Comparison of ENCODE assay signal across 11 mouse cellular contexts in the genomic region with DNA sequence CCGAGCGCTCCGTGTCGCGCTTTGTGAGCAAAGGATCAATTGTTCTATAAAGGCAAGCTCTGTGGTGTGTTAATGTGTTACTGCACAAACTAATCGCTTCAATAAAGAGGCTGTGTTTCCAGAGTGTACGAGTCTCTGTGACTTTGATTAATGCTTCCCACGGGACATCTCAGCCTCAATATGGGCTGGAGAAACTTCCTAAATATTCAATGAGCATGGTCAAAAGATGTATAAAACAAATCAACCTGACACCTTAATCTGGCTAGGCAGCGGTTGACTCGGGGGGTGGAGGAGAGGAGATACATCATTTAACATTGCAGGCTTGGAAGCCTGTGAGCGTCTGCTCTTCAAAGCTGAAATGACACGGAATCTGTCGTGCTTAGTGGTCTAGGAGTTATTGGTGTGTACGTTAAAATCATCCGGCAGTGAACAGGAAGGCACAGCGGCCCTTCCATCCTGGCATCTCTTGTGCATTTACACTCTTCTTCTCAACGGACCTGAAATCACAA. TPM values are rescaled to one million over a fixed set of nuclear protein-coding genes. Genes with fewer than 3 reads are reported as not detected.
A peak's percentile ranks its signal among the peaks of the same experiment; 100 is the strongest.
DNase-seq lines count a peak whose midpoint lies in the region; ATAC-seq and TF ChIP-seq lines count a peak whose summit lies in the region.
"Had no signal": no experiment of that assay in that cellular context is flagged by ENCODE, and none has a peak within 500 bp of the region (broad histone marks: within the 10 kb centered on the region; RNA-seq: fewer than 3 reads in every experiment).

No protein-coding gene starts in this region.

- WGBS in limb, embryonic 12.5 days = 49% methylated on average over 17 of the region's 17 CpGs
- WGBS in limb, embryonic 10.5 days = 68% methylated on average over 17 of the region's 17 CpGs
- WGBS in forebrain, embryonic 13.5 days = 16% methylated on average over 17 of the region's 17 CpGs
- 38% methylated on average over 17 of the region's 17 CpGs for WGBS in limb, embryonic 14.5 days
- 13% methylated on average over 17 of the region's 17 CpGs for WGBS in neural tube, embryonic 15.5 days

- peaks cover 38% of the 10 kb centered on the region for H3K27me3 ChIP-seq in limb, embryonic 12.5 days
- H3K27me3 ChIP-seq in limb, embryonic 10.5 days (ENCODE audit: low read depth, poor library complexity, severe bottlenecking) = peaks cover 18% of the 10 kb centered on the region
- peaks cover 25% of the 10 kb centered on the region for H3K27me3 ChIP-seq in forebrain, embryonic 13.5 days
- no peaks in the 10 kb centered on the region for H3K27me3 ChIP-seq in limb, embryonic 14.5 days (ENCODE audit: control insufficient read depth, insufficient read depth, low read length)
- no peaks in the 10 kb centered on the region; the same call in 1 of the 2 replicates for H3K27me3 ChIP-seq in neural tube, embryonic 15.5 days (replicated peaks)

- H3K27ac ChIP-seq in limb, embryonic 12.5 days = no peak overlapping the region
- H3K27ac ChIP-seq in limb, embryonic 10.5 days = no peak overlapping the region
- no peak overlapping the region for H3K27ac ChIP-seq in forebrain, embryonic 13.5 days
- H3K27ac ChIP-seq in limb, embryonic 14.5 days (replicated peaks; ENCODE audit: low read depth, low read length) = no peak overlapping the region
- H3K27ac ChIP-seq in neural tube, embryonic 15.5 days (replicated peaks) = peak overlapping the region; percentile 51

- no peak for ATAC-seq in limb, embryonic 12.5 days (ENCODE audit: insufficient number of reproducible peaks, insufficient read depth, low FRiP score, low TSS enrichment, low read depth)
- ATAC-seq in forebrain, embryonic 13.5 days = no peak
- ATAC-seq in limb, embryonic 14.5 days (ENCODE audit: low FRiP score, low read depth) = no peak
- peak; percentile 65 for ATAC-seq in neural tube, embryonic 15.5 days (ENCODE audit: low FRiP score)

- H3K9me3 ChIP-seq in limb, embryonic 12.5 days = no peaks in the 10 kb centered on the region
- no peaks in the 10 kb centered on the region for H3K9me3 ChIP-seq in limb, embryonic 10.5 days (replicated peaks)
- H3K9me3 ChIP-seq in forebrain, embryonic 13.5 days (replicated peaks) = no peaks in the 10 kb centered on the region
- H3K9me3 ChIP-seq in limb, embryonic 14.5 days (ENCODE audit: control insufficient read depth, low read length) = no peaks in the 10 kb centered on the region
- no peaks in the 10 kb centered on the region for H3K9me3 ChIP-seq in neural tube, embryonic 15.5 days (replicated peaks)

- DNase-seq in limb, embryonic 10.5 days (ENCODE audit: low spot score) = no peak
- no peak for DNase-seq in limb, embryonic 14.5 days (ENCODE audit: low spot score)
- no peak for DNase-seq in thymus, postnatal 36 days
- DNase-seq in layer of hippocampus, adult 11-12 months (ENCODE audit: low spot score) = no peak
- DNase-seq: kidney, postnatal 10 days; liver; lung, postnatal 36 days; thymus, postnatal 25 days had no signal

- TF ChIP-seq POLR2A in limb, embryonic 14.5 days (IDR thresholded peaks at IDR 0.05; ENCODE audit: borderline replicate concordance, extremely low read depth, insufficient read depth, insufficient read length) = no peak

- no peak overlapping the region for H3K9ac ChIP-seq in limb, embryonic 12.5 days (replicated peaks)
- H3K9ac ChIP-seq in forebrain, embryonic 13.5 days = no peak overlapping the region
- H3K9ac ChIP-seq in limb, embryonic 14.5 days (ENCODE audit: low read depth, low read length, severe bottlenecking) = no peak overlapping the region
- 0 out of 2 replicates have a peak overlapping the region, but pooled peaks have one; percentile 18 for H3K9ac ChIP-seq in neural tube, embryonic 15.5 days (replicated peaks)

- peak overlapping the region; percentile 33 for H3K4me2 ChIP-seq in limb, embryonic 12.5 days
- peak overlapping the region; percentile 35 for H3K4me2 ChIP-seq in forebrain, embryonic 13.5 days
- peak overlapping the region; percentile 24; the same call in 1 of the 2 replicates for H3K4me2 ChIP-seq in limb, embryonic 14.5 days (replicated peaks; ENCODE audit: low read depth, low read length, severe bottlenecking)
- H3K4me2 ChIP-seq in neural tube, embryonic 15.5 days = peak overlapping the region; percentile 46

- H3K36me3 ChIP-seq in limb, embryonic 12.5 days = no peaks in the 10 kb centered on the region
- no peaks in the 10 kb centered on the region for H3K36me3 ChIP-seq in limb, embryonic 10.5 days
- 0 out of 2 replicates have a peak, but pooled peaks cover 6% of the 10 kb centered on the region for H3K36me3 ChIP-seq in forebrain, embryonic 13.5 days (ENCODE audit: poor library complexity, severe bottlenecking)
- H3K36me3 ChIP-seq in limb, embryonic 14.5 days (ENCODE audit: control insufficient read depth, insufficient read depth, low read length) = no peaks in the 10 kb centered on the region
- H3K36me3 ChIP-seq in neural tube, embryonic 15.5 days = no peaks in the 10 kb centered on the region

- peaks cover 20% of the 10 kb centered on the region for H3K4me1 ChIP-seq in limb, embryonic 12.5 days (replicated peaks)
- H3K4me1 ChIP-seq in limb, embryonic 10.5 days = peaks cover 27% of the 10 kb centered on the region
- H3K4me1 ChIP-seq in forebrain, embryonic 13.5 days = peaks cover 38% of the 10 kb centered on the region
- H3K4me1 ChIP-seq in limb, embryonic 14.5 days (ENCODE audit: control insufficient read depth, insufficient read depth, low read length) = peaks cover 6% of the 10 kb centered on the region; the same call in 1 of the 2 replicates
- peaks cover 29% of the 10 kb centered on the region for H3K4me1 ChIP-seq in neural tube, embryonic 15.5 days

- no peak overlapping the region for H3K4me3 ChIP-seq in limb, embryonic 12.5 days (replicated peaks)
- no peak overlapping the region for H3K4me3 ChIP-seq in limb, embryonic 10.5 days
- H3K4me3 ChIP-seq in forebrain, embryonic 13.5 days = no peak overlapping the region
- no peak overlapping the region for H3K4me3 ChIP-seq in limb, embryonic 14.5 days (replicated peaks; ENCODE audit: low read length)
- H3K4me3 ChIP-seq in neural tube, embryonic 15.5 days (replicated peaks) = no peak overlapping the region

RNA-seq across cellular contexts. Expression of a gene that starts 21.2 kb away (rescaled TPM):
- 2.7 and 4.7 TPM in 2 replicates for polyA plus RNA-seq in limb, embryonic 12.5 days (2016; fragmentation: Nextera tagmentation; extraction: Ambion mirVana)
- polyA plus RNA-seq in limb, embryonic 10.5 days (2016; fragmentation: Nextera tagmentation; extraction: Ambion mirVana) = 0.28 and 0.46 TPM in 2 replicates
- 10.9 and 12.1 TPM in 2 replicates for polyA plus RNA-seq in forebrain, embryonic 13.5 days (2015; fragmentation: Nextera tagmentation; extraction: Ambion mirVana)
- polyA plus RNA-seq in limb, embryonic 14.5 days (2012; rRNA removed) = 2.6 and 2.9 TPM in 2 replicates
- 2.7 and 3.1 TPM in 2 replicates for polyA plus RNA-seq in limb, embryonic 14.5 days (2014; fragmentation: Nextera tagmentation; extraction: Ambion mirVana)
- 9.1 and 9.7 TPM in 2 replicates for polyA plus RNA-seq in neural tube, embryonic 15.5 days (2015; fragmentation: Nextera tagmentation; extraction: Ambion mirVana)
